Mouse (Mus musculus) heart, postnatal 0 days (tissue): ENCODE measurements around the gene Dapl1.

Experiments
- CTCF ChIP-seq: IDR thresholded peaks from 2 replicates; pipeline ENCODE4 v1.5.1; 2016; ENCODE audit warnings: antibody characterized with exemption, control low read depth, low read depth
- EP300 ChIP-seq: IDR thresholded peaks from 2 replicates; pipeline ENCODE4 v1.6.1; 2016; ENCODE audit warnings: antibody characterized with exemption, low read depth

DNA sequence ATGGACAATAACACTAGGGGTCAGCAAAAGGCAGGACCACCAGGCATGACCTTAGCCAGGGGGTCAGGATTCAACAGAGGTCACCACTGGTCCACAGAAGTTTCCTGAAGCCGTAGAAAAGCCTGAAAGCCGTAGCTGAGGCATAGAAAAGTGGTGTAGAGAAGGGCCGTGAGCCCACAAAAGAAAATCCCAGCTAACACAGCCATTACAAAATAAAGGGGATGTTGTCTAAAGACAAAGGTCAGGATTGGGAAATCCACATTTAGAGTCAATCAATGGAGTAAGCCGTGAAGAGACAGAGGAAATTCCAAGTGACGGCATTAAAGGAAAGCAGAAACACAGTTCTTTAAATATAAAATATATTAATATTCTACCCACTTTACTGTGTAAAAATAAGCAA, 18.8 kb upstream of the Dapl1 start:
- TF ChIP-seq CTCF = no peak
- no peak for TF ChIP-seq EP300
